Mouse (Mus musculus) retina, embryonic 14.5 days (tissue): ENCODE results near the gene Ccdc186.
A peak's percentile ranks its signal among the peaks of the same experiment; 100 is the strongest.
"Not testable (repeated sequence)": the region's sequence is repeated elsewhere in the genome, so short reads cannot be mapped to it uniquely, and the experiment has no call there.

Source experiments
- DNase-seq: peaks from one replicate; pipeline ENCODE4 v3.0.0-alpha.2; 2015; ENCODE audit warnings: low spot score

The Ccdc186 gene

DNA sequence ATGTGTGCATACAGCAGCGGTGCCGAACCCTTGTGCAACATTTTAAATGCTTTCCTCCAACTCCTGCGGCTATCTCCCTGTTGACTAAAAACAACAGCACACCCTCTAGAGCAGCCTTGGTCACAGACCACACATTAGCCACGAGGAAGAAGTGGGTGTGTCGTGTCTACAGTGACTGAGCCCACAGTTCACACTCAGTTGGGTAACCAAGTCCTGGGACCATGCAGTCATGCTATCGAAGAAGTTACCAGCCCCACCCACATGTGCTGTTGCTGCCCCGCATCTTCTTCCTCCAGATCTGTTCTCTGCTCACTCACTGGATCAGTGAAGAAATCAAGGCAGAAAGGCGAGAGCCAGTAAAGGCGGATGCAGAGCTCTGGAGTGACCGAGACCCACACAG, 65.6 kb downstream of the Ccdc186 start:
- DNase-seq: no peak

DNA sequence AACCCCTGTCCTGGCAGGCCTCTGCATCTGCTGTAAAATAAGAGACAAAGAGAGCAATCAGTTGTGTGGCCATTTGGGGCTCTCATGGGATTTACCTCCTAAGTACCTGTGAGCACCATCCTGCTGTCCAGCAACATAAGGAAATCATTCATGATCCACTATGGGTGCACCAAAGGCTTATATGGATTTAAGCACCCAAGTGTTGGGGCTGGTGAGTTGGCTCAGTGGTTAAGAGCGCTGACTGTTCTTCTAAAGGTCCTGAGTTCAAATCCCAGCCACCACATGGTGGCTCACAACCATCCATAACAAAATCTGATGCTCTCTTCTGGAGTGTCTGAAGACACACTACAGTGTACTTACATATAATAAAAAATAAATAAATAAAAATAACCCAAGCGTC, 67.5 kb downstream of the Ccdc186 start:
- DNase-seq: not testable (repeated sequence)

DNA sequence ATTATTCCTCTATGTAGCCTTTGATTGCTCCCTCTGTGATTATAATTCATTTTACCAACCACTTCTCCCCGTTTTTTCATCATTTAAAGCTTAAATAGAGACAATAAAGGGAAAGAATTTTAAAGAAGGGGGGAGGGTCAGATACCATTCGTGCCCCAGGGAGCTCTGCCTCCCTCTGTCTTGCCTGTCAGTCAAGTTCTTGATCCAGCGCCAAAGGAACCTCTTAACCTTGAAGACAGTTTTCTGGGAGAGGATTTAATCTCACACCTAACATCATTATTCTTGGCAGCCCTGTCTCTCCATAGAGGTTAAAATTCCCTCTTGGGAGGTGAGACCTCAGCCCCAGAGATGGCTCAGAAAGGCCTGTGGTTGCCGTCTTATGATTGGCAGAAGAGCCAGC, 71.3 kb downstream of the Ccdc186 start:
- DNase-seq: no peak

DNA sequence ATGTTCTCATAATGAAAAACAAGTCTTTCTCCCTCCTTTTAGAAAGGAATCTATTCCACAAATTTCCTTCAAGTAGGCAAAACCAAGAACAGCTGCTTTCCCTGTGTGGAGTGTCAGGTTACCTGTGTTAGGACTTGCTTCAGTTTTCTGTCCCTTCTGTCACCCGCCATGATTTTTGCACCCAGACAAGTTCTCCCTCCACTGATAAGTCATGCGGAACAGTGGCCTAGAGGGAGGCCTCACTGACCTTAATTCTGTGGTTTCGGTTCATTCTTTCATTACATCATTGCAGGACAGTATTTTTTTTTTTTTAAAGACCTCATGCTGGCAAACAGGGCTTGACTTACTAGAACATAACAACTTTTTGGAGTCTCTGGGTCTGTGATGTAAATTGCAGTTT, 72.6 kb downstream of the Ccdc186 start:
- DNase-seq: peak; percentile 52

DNA sequence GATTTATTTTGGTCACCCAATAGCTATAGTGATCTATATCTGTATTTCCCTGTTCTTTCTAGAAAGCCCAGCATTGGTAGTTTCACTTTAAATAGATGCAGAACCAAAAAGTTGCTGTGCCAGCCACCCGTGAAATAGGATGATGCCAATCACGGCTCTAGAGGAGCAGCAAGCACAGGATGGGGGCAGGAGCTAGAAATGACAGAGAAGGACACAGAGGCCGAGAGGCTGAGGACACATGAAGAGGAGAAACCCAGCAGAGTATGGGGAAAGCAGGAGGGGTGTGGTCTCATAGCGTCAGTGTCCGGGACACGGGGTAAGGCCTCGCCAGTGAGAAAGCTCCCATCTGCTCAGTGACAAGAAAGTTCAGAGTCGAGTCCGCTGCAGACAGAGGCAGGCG, 74.1 kb downstream of the Ccdc186 start:
- peak; percentile 45 for DNase-seq

DNA sequence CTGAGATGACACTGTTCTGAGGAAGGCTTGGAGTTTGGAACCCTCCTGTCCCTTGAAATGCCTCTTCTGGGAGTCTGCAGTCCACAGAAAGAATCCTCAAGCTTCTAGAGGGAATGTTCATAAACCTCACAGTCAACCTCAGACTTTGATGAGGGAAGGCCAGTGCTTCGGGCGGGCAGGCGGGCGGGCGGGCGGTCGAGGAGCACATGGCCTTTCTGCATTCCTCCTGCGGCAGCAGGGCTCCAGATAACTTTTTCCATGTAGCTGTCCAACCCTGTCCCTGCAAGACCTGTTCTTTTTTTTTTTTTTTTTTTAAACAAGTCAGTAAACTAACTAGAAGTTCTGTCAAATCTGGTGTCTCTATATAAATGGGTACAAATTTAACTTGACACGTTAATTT, 75.4 kb downstream of the Ccdc186 start:
- no peak for DNase-seq

DNA sequence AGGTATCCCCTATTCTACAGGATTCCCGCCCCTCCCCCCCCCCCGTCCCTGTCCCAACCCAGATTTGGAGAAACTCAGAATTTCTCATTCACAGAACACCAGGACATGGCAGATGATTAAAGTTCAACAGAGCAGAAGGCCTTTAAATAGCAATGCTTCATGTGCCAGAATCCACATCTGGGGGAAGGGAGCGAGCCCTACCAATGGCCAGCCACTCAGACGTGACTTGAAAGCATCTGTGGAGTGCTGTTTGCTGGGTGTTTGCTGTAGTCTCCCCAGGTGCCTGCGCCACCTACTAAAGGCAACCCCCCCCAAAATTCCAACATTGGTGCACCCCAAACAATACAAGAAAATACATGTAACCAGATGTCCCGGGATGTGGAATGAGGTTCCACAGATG, 76.5 kb downstream of the Ccdc186 start:
- no peak for DNase-seq

DNA sequence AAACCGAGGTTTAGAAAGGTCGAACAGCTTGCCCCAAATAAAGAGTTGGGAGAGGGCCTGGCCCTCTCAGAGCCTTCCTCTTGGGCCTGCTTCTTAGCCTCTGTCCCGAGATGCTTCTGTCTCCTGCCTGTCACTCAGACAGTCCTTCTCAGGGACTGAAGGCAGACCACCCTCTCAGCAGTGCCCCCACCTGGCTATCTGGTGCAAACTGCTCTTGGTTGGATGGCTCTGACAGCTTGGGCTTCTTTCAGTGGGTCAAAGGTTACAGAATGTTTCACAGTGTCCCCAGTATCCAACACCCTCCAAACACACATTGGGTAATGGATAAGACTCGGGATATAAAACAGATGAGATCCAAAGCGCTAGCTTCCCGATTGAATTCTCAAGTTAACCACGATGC, 76.9 kb downstream of the Ccdc186 start:
- peak; percentile 68 for DNase-seq
